Mouse (Mus musculus): ENCODE measurements around the gene Crb2.

DNA sequence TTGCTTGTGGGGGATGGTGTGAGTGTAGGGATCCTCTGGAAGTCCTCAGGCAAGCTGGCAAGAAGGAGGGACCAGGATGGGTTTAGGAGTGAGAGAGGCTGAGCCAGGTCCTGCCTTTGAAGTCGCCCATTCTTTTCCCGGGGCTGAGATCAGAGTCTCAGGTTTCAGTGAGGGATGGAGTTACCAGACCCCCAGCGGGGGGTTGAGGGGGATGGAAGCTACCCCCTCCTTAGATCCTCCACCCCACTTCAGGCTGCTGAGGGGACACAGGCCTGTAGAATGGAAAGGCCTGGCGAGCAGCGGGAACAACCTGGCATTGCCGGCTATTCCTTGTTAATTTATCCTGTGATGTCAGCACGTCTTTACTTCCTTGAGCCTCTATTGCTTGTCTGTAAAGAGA lies 6.0 kb downstream of the Crb2 start:
- no peak for TF ChIP-seq POLR2A (IDR thresholded peaks at IDR 0.05; ENCODE audit: borderline replicate concordance, extremely low read depth, low read depth, low read length)
- no peak for TF ChIP-seq CTCF (IDR thresholded peaks at IDR 0.05; ENCODE audit: insufficient read depth, low read length)

Data from lung, adult 2 months (tissue).